ENCODE assay signal across 25 mouse cellular contexts in the genomic region with DNA sequence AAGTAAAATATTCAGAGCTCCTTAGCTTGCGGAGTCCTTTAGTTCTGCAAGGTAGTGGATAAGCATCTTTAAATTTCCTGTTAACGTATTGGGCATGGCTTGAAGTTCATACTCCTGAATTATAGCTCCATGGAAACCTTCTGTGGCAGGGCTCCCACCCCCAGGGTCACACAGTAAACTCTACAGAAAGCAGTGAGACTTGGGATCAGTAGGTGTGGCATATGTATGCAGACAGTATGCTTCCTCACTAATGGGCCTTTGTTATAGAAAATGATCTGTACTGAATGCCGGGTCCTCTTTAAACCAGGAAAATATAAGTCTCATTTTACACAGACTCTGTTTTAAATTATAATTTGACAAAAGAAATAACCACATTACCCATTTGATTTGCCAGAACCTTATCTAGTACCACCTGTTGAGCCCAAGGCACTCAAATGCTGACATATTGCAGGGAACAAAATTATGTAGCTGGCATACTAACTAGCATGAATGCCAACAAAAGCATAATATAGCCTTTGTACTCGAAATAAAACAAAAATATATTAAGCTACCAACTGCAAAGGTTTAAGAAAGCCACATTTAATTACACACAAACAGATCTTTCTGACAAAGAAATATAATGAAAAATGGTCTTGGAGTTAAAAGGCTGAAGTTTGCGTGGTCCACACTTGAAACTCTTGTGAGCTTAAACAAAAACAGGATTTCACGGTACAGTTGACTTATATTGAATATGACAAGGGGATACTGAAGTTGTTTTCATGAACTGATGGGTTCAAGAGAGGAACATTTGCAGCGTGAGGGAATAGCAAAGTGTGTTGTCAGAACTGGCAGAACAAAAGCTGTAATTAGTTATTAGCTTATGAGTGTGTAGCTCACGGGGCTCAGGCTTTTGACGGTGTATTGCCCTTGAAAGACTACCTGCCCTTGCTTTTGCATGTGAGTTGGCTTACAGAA.
A peak's percentile ranks its signal among the peaks of the same experiment; 100 is the strongest.
DNase-seq lines count a peak whose midpoint lies in the region; ATAC-seq and TF ChIP-seq lines count a peak whose summit lies in the region.
"Had no signal": no experiment of that assay in that cellular context is flagged by ENCODE, and none has a peak within 500 bp of the region (broad histone marks: within the 10 kb centered on the region; RNA-seq: fewer than 3 reads in every experiment).

No protein-coding gene starts in this region.

- no peaks in the 10 kb centered on the region for H3K36me3 ChIP-seq in embryonic facial prominence, embryonic 11.5 days (replicated peaks; ENCODE audit: control insufficient read depth, insufficient read depth, low read depth, low read length)
- H3K36me3 ChIP-seq in embryonic facial prominence, embryonic 10.5 days (replicated peaks), result no peaks in the 10 kb centered on the region
- H3K36me3 ChIP-seq in midbrain, embryonic 12.5 days, result no peaks in the 10 kb centered on the region
- no peaks in the 10 kb centered on the region for H3K36me3 ChIP-seq in midbrain, embryonic 11.5 days (ENCODE audit: control insufficient read depth, insufficient read depth, low read length)
- H3K36me3 ChIP-seq in embryonic facial prominence, embryonic 13.5 days, result no peaks in the 10 kb centered on the region
- H3K36me3 ChIP-seq: heart, embryonic 12.5 days; heart, embryonic 15.5 days; hindbrain, embryonic 15.5 days; intestine, embryonic 15.5 days had no signal

- WGBS in embryonic facial prominence, embryonic 11.5 days, result 51% methylated on average over 9 of the region's 9 CpGs
- WGBS in embryonic facial prominence, embryonic 10.5 days, result 65% methylated on average over 9 of the region's 9 CpGs
- WGBS in midbrain, embryonic 12.5 days, result 51% methylated on average over 9 of the region's 9 CpGs
- 63% methylated on average over 9 of the region's 9 CpGs for WGBS in midbrain, embryonic 11.5 days
- 22% methylated on average over 9 of the region's 9 CpGs for WGBS in embryonic facial prominence, embryonic 13.5 days
- WGBS in cerebellum, adult 2 months, result 20% methylated on average over 9 of the region's 9 CpGs

- H3K4me1 ChIP-seq in embryonic facial prominence, embryonic 11.5 days (ENCODE audit: control insufficient read depth, insufficient read depth, low read length), result no peaks in the 10 kb centered on the region
- peaks cover 15% of the 10 kb centered on the region for H3K4me1 ChIP-seq in embryonic facial prominence, embryonic 10.5 days
- peaks cover 11% of the 10 kb centered on the region for H3K4me1 ChIP-seq in midbrain, embryonic 12.5 days
- peaks cover 3% of the 10 kb centered on the region; the same call in 1 of the 2 replicates for H3K4me1 ChIP-seq in midbrain, embryonic 11.5 days (ENCODE audit: control insufficient read depth, insufficient read depth, low read length)
- H3K4me1 ChIP-seq in embryonic facial prominence, embryonic 13.5 days, result peaks cover 15% of the 10 kb centered on the region
- H3K4me1 ChIP-seq in cerebellum, adult 2 months (ENCODE audit: control insufficient read depth, insufficient read depth, low read length), result no peaks in the 10 kb centered on the region
- H3K4me1 ChIP-seq: heart, embryonic 12.5 days; heart, embryonic 15.5 days; hindbrain, embryonic 15.5 days; intestine, embryonic 15.5 days had no signal

- no peak overlapping the region for H3K4me2 ChIP-seq in embryonic facial prominence, embryonic 11.5 days (ENCODE audit: low read depth, low read length)
- H3K4me2 ChIP-seq in midbrain, embryonic 12.5 days (replicated peaks), result no peak overlapping the region
- no peak overlapping the region for H3K4me2 ChIP-seq in midbrain, embryonic 11.5 days
- 0 out of 2 replicates have a peak overlapping the region, but pooled peaks have one; percentile 3 for H3K4me2 ChIP-seq in embryonic facial prominence, embryonic 13.5 days
- H3K4me2 ChIP-seq: heart, embryonic 12.5 days; heart, embryonic 15.5 days; hindbrain, embryonic 15.5 days; intestine, embryonic 15.5 days had no signal

- H3K9me3 ChIP-seq in embryonic facial prominence, embryonic 11.5 days (replicated peaks; ENCODE audit: control insufficient read depth, low read length), result no peaks in the 10 kb centered on the region
- H3K9me3 ChIP-seq in embryonic facial prominence, embryonic 10.5 days, result no peaks in the 10 kb centered on the region
- H3K9me3 ChIP-seq in midbrain, embryonic 12.5 days, result no peaks in the 10 kb centered on the region
- H3K9me3 ChIP-seq in midbrain, embryonic 11.5 days (ENCODE audit: control insufficient read depth, low read length), result no peaks in the 10 kb centered on the region
- no peaks in the 10 kb centered on the region for H3K9me3 ChIP-seq in embryonic facial prominence, embryonic 13.5 days
- H3K9me3 ChIP-seq: heart, embryonic 12.5 days; heart, embryonic 15.5 days; hindbrain, embryonic 15.5 days; intestine, embryonic 15.5 days had no signal

- peak; percentile 59; the same call in 1 of the 2 replicates for ATAC-seq in embryonic facial prominence, embryonic 11.5 days (replicated peaks; ENCODE audit: insufficient number of reproducible peaks, low FRiP score, low TSS enrichment, low read depth)
- ATAC-seq in midbrain, embryonic 12.5 days (ENCODE audit: low FRiP score, low read depth), result peak; percentile 52; the same call in 1 of the 2 replicates
- no peak for ATAC-seq in midbrain, embryonic 11.5 days (ENCODE audit: low FRiP score)
- ATAC-seq in embryonic facial prominence, embryonic 13.5 days (ENCODE audit: insufficient number of reproducible peaks, insufficient read depth, low FRiP score, low TSS enrichment, low read depth), result peak; percentile 62; the same call in 1 of the 2 replicates
- ATAC-seq: forebrain, embryonic 14.5 days; forebrain, postnatal 0 days; intestine, embryonic 15.5 days had no signal

- no peak overlapping the region for H3K4me3 ChIP-seq in embryonic facial prominence, embryonic 11.5 days (ENCODE audit: low read depth, low read length)
- no peak overlapping the region for H3K4me3 ChIP-seq in embryonic facial prominence, embryonic 10.5 days
- H3K4me3 ChIP-seq in midbrain, embryonic 12.5 days, result no peak overlapping the region
- H3K4me3 ChIP-seq in midbrain, embryonic 11.5 days (ENCODE audit: low read depth, low read length), result no peak overlapping the region
- H3K4me3 ChIP-seq in embryonic facial prominence, embryonic 13.5 days, result no peak overlapping the region
- H3K4me3 ChIP-seq in cerebellum, adult 2 months (replicated peaks; ENCODE audit: insufficient read depth, low read depth, low read length), result no peak overlapping the region
- H3K4me3 ChIP-seq: gastrocnemius, adult 2 months; heart, embryonic 12.5 days; heart, embryonic 15.5 days; hindbrain, embryonic 15.5 days; intestine, embryonic 15.5 days had no signal

- no peak overlapping the region for H3K9ac ChIP-seq in embryonic facial prominence, embryonic 11.5 days (replicated peaks; ENCODE audit: low read length)
- no peak overlapping the region for H3K9ac ChIP-seq in midbrain, embryonic 12.5 days (replicated peaks)
- no peak overlapping the region for H3K9ac ChIP-seq in midbrain, embryonic 11.5 days (ENCODE audit: low read length)
- H3K9ac ChIP-seq in embryonic facial prominence, embryonic 13.5 days, result no peak overlapping the region
- H3K9ac ChIP-seq: forebrain, postnatal 0 days; heart, embryonic 12.5 days; heart, embryonic 15.5 days; hindbrain, embryonic 15.5 days; intestine, embryonic 15.5 days had no signal

- DNase-seq in embryonic facial prominence, embryonic 11.5 days (ENCODE audit: low spot score), result peak; percentile 51
- DNase-seq in embryonic facial prominence, embryonic 10.5 days (ENCODE audit: low spot score), result no peak
- DNase-seq in midbrain, embryonic 11.5 days (ENCODE audit: low spot score, missing footprints), result no peak
- peak; percentile 76 for DNase-seq in retina, embryonic 14.5 days (ENCODE audit: low spot score)
- no peak for DNase-seq in cerebellum, adult 2 months
- no peak for DNase-seq in embryo, embryonic 10 days (ENCODE audit: low spot score)
- DNase-seq: adrenal gland, adult 2 months; adrenal gland, postnatal 14 days; cerebellum, adult 11 months; cerebellum, adult 9-10 months; cerebellum, postnatal 14 days; forebrain, postnatal 0 days; gastrocnemius, adult 2 months; gastrocnemius, postnatal 14 days; heart, adult 18-20 months; heart, postnatal 10 days; heart, postnatal 4 days; kidney, adult 11 months had no signal

- no peak for TF ChIP-seq POLR2A in cerebellum, adult 2 months (IDR thresholded peaks at IDR 0.05; ENCODE audit: borderline replicate concordance, insufficient read depth, low read length)

- H3K27me3 ChIP-seq in embryonic facial prominence, embryonic 11.5 days (ENCODE audit: control insufficient read depth, insufficient read depth, low read length), result no peaks in the 10 kb centered on the region
- H3K27me3 ChIP-seq in embryonic facial prominence, embryonic 10.5 days (replicated peaks; ENCODE audit: low read depth, poor library complexity, severe bottlenecking), result no peaks in the 10 kb centered on the region
- no peaks in the 10 kb centered on the region for H3K27me3 ChIP-seq in midbrain, embryonic 12.5 days
- no peaks in the 10 kb centered on the region for H3K27me3 ChIP-seq in midbrain, embryonic 11.5 days (ENCODE audit: control insufficient read depth, insufficient read depth, low read length)
- no peaks in the 10 kb centered on the region for H3K27me3 ChIP-seq in embryonic facial prominence, embryonic 13.5 days
- no peaks in the 10 kb centered on the region for H3K27me3 ChIP-seq in cerebellum, adult 2 months (ENCODE audit: control insufficient read depth, insufficient read depth, low read length)
- H3K27me3 ChIP-seq: heart, embryonic 12.5 days; heart, embryonic 15.5 days; hindbrain, embryonic 15.5 days; intestine, embryonic 15.5 days had no signal

- H3K27ac ChIP-seq in embryonic facial prominence, embryonic 11.5 days (replicated peaks; ENCODE audit: low read depth, low read length), result no peak overlapping the region
- no peak overlapping the region for H3K27ac ChIP-seq in embryonic facial prominence, embryonic 10.5 days (replicated peaks)
- no peak overlapping the region for H3K27ac ChIP-seq in midbrain, embryonic 12.5 days (replicated peaks)
- no peak overlapping the region for H3K27ac ChIP-seq in midbrain, embryonic 11.5 days (ENCODE audit: low read depth, low read length)
- peak overlapping the region; percentile 60 for H3K27ac ChIP-seq in embryonic facial prominence, embryonic 13.5 days
- H3K27ac ChIP-seq in cerebellum, adult 2 months (ENCODE audit: insufficient read depth, low read length), result no peak overlapping the region
- H3K27ac ChIP-seq: gastrocnemius, adult 2 months; heart, embryonic 15.5 days; hindbrain, embryonic 15.5 days; intestine, embryonic 15.5 days had no signal

- no peak for TF ChIP-seq CTCF in cerebellum, adult 2 months (IDR thresholded peaks at IDR 0.05; ENCODE audit: borderline replicate concordance, insufficient read depth, low read depth, low read length)

Comparison
In these comparisons a context has a peak if more than half of its experiments do, and no peak if none do; other contexts are left out.
1. DNase-seq: peak in embryonic facial prominence, embryonic 11.5 days (single experiment) and retina, embryonic 14.5 days (single experiment); none in embryonic facial prominence, embryonic 10.5 days (single experiment), midbrain, embryonic 11.5 days (single experiment), cerebellum, adult 2 months (0 of 2) and embryo, embryonic 10 days (single experiment).